Mouse (Mus musculus): ENCODE measurements at regions not wholly inside any gene's neighbourhood (a gene's known extent, or its start where the extent isn't known, plus 50 kb on each side); places are given as distances from the start of the nearest gene placed in this dataset.

- no peak for ATAC-seq (replicated peaks; ENCODE audit: low FRiP score, poor library complexity, severe bottlenecking)
Observed at GRCm38 (mm10) chr16:21318640-21319365, 104.1 kb upstream of the Vps8 start.

- no peak for ATAC-seq (replicated peaks; ENCODE audit: low FRiP score, poor library complexity, severe bottlenecking)
Observed at GRCm38 (mm10) chr16:21320284-21320683, 102.6 kb upstream of the Vps8 start.

GRCm38 (mm10) chr16:21321188-21322070 is 101.5 kb upstream of the Vps8 start:
- no peak for ATAC-seq (replicated peaks; ENCODE audit: low FRiP score, poor library complexity, severe bottlenecking)

GRCm38 (mm10) chr16:21322437-21322836 is 100.5 kb upstream of the Vps8 start:
- no peak for ATAC-seq (replicated peaks; ENCODE audit: low FRiP score, poor library complexity, severe bottlenecking)

- ATAC-seq (replicated peaks; ENCODE audit: low FRiP score, poor library complexity, severe bottlenecking), result no peak
Observed at GRCm38 (mm10) chr16:21323446-21324034, 99.4 kb upstream of the Vps8 start.

- no peak for ATAC-seq (replicated peaks; ENCODE audit: low FRiP score, poor library complexity, severe bottlenecking)
Observed at GRCm38 (mm10) chr16:21327969-21328368, 94.9 kb upstream of the Vps8 start.

GRCm38 (mm10) chr16:21329199-21329598 is 93.7 kb upstream of the Vps8 start:
- ATAC-seq (replicated peaks; ENCODE audit: low FRiP score, poor library complexity, severe bottlenecking), result no peak

GRCm38 (mm10) chr16:21331229-21331628 is 91.7 kb upstream of the Vps8 start:
- ATAC-seq (replicated peaks; ENCODE audit: low FRiP score, poor library complexity, severe bottlenecking), result no peak

GRCm38 (mm10) chr16:21332411-21332810 is 90.5 kb upstream of the Vps8 start:
- ATAC-seq (replicated peaks; ENCODE audit: low FRiP score, poor library complexity, severe bottlenecking), result no peak

- peak; percentile 20 for ATAC-seq (replicated peaks; ENCODE audit: low FRiP score, poor library complexity, severe bottlenecking)
Observed at GRCm38 (mm10) chr16:21332862-21333222, 90.1 kb upstream of the Vps8 start.

GRCm38 (mm10) chr16:21333223-21333951 is 89.5 kb upstream of the Vps8 start:
- ATAC-seq (replicated peaks; ENCODE audit: low FRiP score, poor library complexity, severe bottlenecking), result peak; percentile 92

- ATAC-seq (replicated peaks; ENCODE audit: low FRiP score, poor library complexity, severe bottlenecking), result no peak; the same call in 1 of the 2 replicates
Observed at GRCm38 (mm10) chr16:21339061-21339459, 83.9 kb upstream of the Vps8 start.

GRCm38 (mm10) chr16:21339460-21340081 is 83.3 kb upstream of the Vps8 start:
- no peak for ATAC-seq (replicated peaks; ENCODE audit: low FRiP score, poor library complexity, severe bottlenecking)

- no peak for ATAC-seq (replicated peaks; ENCODE audit: low FRiP score, poor library complexity, severe bottlenecking)
Observed at GRCm38 (mm10) chr16:21340136-21340535, 82.8 kb upstream of the Vps8 start.

- ATAC-seq (replicated peaks; ENCODE audit: low FRiP score, poor library complexity, severe bottlenecking), result 0 out of 2 replicates have a peak, but pooled peaks have one; percentile 30
Observed at GRCm38 (mm10) chr16:21349869-21350268, 73.0 kb upstream of the Vps8 start.

- no peak for ATAC-seq (replicated peaks; ENCODE audit: low FRiP score, poor library complexity, severe bottlenecking)
Observed at GRCm38 (mm10) chr16:21351289-21351688, 71.6 kb upstream of the Vps8 start.

GRCm38 (mm10) chr16:21353111-21353510 is 69.8 kb upstream of the Vps8 start:
- ATAC-seq (replicated peaks; ENCODE audit: low FRiP score, poor library complexity, severe bottlenecking), result no peak

- no peak for ATAC-seq (replicated peaks; ENCODE audit: low FRiP score, poor library complexity, severe bottlenecking)
Observed at GRCm38 (mm10) chr16:21353545-21353944, 69.4 kb upstream of the Vps8 start.

GRCm38 (mm10) chr16:21355638-21356037 is 67.3 kb upstream of the Vps8 start:
- no peak for ATAC-seq (replicated peaks; ENCODE audit: low FRiP score, poor library complexity, severe bottlenecking)

- peak; percentile 72 for ATAC-seq (replicated peaks; ENCODE audit: low FRiP score, poor library complexity, severe bottlenecking)
Observed at GRCm38 (mm10) chr16:21357433-21357832, 65.5 kb upstream of the Vps8 start.
